In genomic region chr3:107806916-107807315, GRCm38 (mm10) we compare ENCODE assay signal across 17 mouse cellular contexts. TPM values are rescaled to one million over a fixed set of nuclear protein-coding genes. Genes with fewer than 3 reads are reported as not detected.
A peak's percentile ranks its signal among the peaks of the same experiment; 100 is the strongest.
DNase-seq lines count a peak whose midpoint lies in the region; ATAC-seq and TF ChIP-seq lines count a peak whose summit lies in the region.
"Had no signal": no experiment of that assay in that cellular context is flagged by ENCODE, and none has a peak within 500 bp of the region (broad histone marks: within the 10 kb centered on the region; RNA-seq: fewer than 3 reads in every experiment).

No protein-coding gene starts in this region.

- no peak overlapping the region for H3K4me3 ChIP-seq in left cerebral cortex, adult 2 months
- H3K4me3 ChIP-seq in lung, postnatal 0 days (ENCODE audit: low read depth, low read length): no peak overlapping the region
- no peak overlapping the region for H3K4me3 ChIP-seq in forebrain, postnatal 0 days (ENCODE audit: low read depth, low read length)
- no peak overlapping the region for H3K4me3 ChIP-seq in midbrain, embryonic 14.5 days (replicated peaks; ENCODE audit: low read depth, low read length)
- H3K4me3 ChIP-seq: embryonic facial prominence, embryonic 10.5 days; heart, adult 2 months; hindbrain, embryonic 15.5 days had no signal

- WGBS in lung, postnatal 0 days: 52% methylated on average over 1 of the region's 1 CpGs
- WGBS in forebrain, postnatal 0 days: 35% methylated on average over 1 of the region's 1 CpGs
- 98% methylated on average over 1 of the region's 1 CpGs for WGBS in midbrain, embryonic 14.5 days

- H3K27ac ChIP-seq in left cerebral cortex, adult 2 months: peak overlapping the region; percentile 51
- H3K27ac ChIP-seq in lung, postnatal 0 days (ENCODE audit: low read length): no peak overlapping the region
- peak overlapping the region; percentile 75; the same call in 1 of the 2 replicates for H3K27ac ChIP-seq in forebrain, postnatal 0 days (ENCODE audit: low read depth, low read length)
- H3K27ac ChIP-seq in midbrain, embryonic 14.5 days (replicated peaks; ENCODE audit: low read depth, low read length): no peak overlapping the region
- H3K27ac ChIP-seq: embryonic facial prominence, embryonic 10.5 days; hindbrain, embryonic 15.5 days had no signal

- no peaks in the 10 kb centered on the region for H3K27me3 ChIP-seq in lung, postnatal 0 days (replicated peaks; ENCODE audit: insufficient read depth, low read length)
- no peaks in the 10 kb centered on the region for H3K27me3 ChIP-seq in forebrain, postnatal 0 days (ENCODE audit: insufficient read depth, low read length)
- no peaks in the 10 kb centered on the region for H3K27me3 ChIP-seq in midbrain, embryonic 14.5 days (ENCODE audit: control insufficient read depth, insufficient read depth, low read length)
- H3K27me3 ChIP-seq: hindbrain, embryonic 15.5 days had no signal

- intact Hi-C loops in left cerebral cortex, adult 2 months (cut with DNase I): loop anchor here (5.0 kb wide), 1 partner anchor 50 kb away; no protein-coding TSS in a partner anchor

- TF ChIP-seq EP300 in lung, postnatal 0 days (IDR thresholded peaks at IDR 0.05): 0 out of 2 replicates have a peak, but pooled peaks have one; percentile 20

- ATAC-seq in frontal cortex, adult (ENCODE audit: low TSS enrichment): peak; percentile 34; the same call in 1 of the 2 replicates
- peak; percentile 17; the same call in 1 of the 2 replicates for ATAC-seq in lung, postnatal 0 days
- peak; percentile 32; the same call in 1 of the 2 replicates for ATAC-seq in forebrain, postnatal 0 days
- ATAC-seq in midbrain, embryonic 14.5 days (ENCODE audit: low FRiP score, low TSS enrichment): no peak

- no peak for DNase-seq in frontal cortex, postnatal 14 days (ENCODE audit: low spot score in 2 of 2)
- no peak for DNase-seq in left cerebral cortex, adult 2 months (ENCODE audit: extremely low spot score in 1 of 2, low spot score in 2 of 2)
- no peak for DNase-seq in left cerebral cortex, adult 11 months (ENCODE audit: low spot score)
- DNase-seq in lung, postnatal 0 days (ENCODE audit: low spot score): peak; percentile 60
- DNase-seq in lung, postnatal 25 days (ENCODE audit: low spot score): no peak
- no peak for DNase-seq in forebrain, postnatal 0 days
- no peak for DNase-seq in midbrain, embryonic 14.5 days
- DNase-seq: adrenal gland, adult 2 months; adrenal gland, postnatal 25 days; cerebellum, adult 2 months; cerebellum, postnatal 10 days; gastrocnemius, postnatal 14 days; heart, adult 2 months had no signal

- H3K9ac ChIP-seq in lung, postnatal 0 days (replicated peaks; ENCODE audit: low read depth): no peak overlapping the region
- no peak overlapping the region for H3K9ac ChIP-seq in forebrain, postnatal 0 days
- H3K9ac ChIP-seq in midbrain, embryonic 14.5 days (replicated peaks; ENCODE audit: low read length): no peak overlapping the region
- H3K9ac ChIP-seq: hindbrain, embryonic 15.5 days had no signal

- TF ChIP-seq CTCF in left cerebral cortex, adult 2 months (IDR thresholded peaks at IDR 0.05): no peak
- no peak for TF ChIP-seq CTCF in lung, postnatal 0 days (IDR thresholded peaks at IDR 0.05)
- no peak for TF ChIP-seq CTCF in forebrain, postnatal 0 days (IDR thresholded peaks at IDR 0.05; ENCODE audit: low read depth)

- H3K9me3 ChIP-seq in lung, postnatal 0 days (ENCODE audit: low read length): no peaks in the 10 kb centered on the region
- H3K9me3 ChIP-seq in forebrain, postnatal 0 days (ENCODE audit: low read length): no peaks in the 10 kb centered on the region
- H3K9me3 ChIP-seq in midbrain, embryonic 14.5 days (ENCODE audit: control insufficient read depth, low read length): no peaks in the 10 kb centered on the region
- H3K9me3 ChIP-seq: embryonic facial prominence, embryonic 10.5 days; hindbrain, embryonic 15.5 days had no signal

- peaks cover 6% of the 10 kb centered on the region; the same call in 1 of the 2 replicates for H3K4me1 ChIP-seq in lung, postnatal 0 days (ENCODE audit: insufficient read depth, low read depth, low read length)
- H3K4me1 ChIP-seq in forebrain, postnatal 0 days (ENCODE audit: insufficient read depth): peaks cover 15% of the 10 kb centered on the region; the same call in 1 of the 2 replicates
- peaks cover 9% of the 10 kb centered on the region for H3K4me1 ChIP-seq in midbrain, embryonic 14.5 days (ENCODE audit: control insufficient read depth, insufficient read depth, low read length)

- no peak overlapping the region for H3K4me2 ChIP-seq in lung, postnatal 0 days (replicated peaks; ENCODE audit: low read depth, low read length)
- H3K4me2 ChIP-seq in forebrain, postnatal 0 days (ENCODE audit: low read depth): no peak overlapping the region
- H3K4me2 ChIP-seq in midbrain, embryonic 14.5 days (ENCODE audit: low read length): no peak overlapping the region
- H3K4me2 ChIP-seq: heart, embryonic 11.5 days; hindbrain, embryonic 15.5 days had no signal

- no peaks in the 10 kb centered on the region for H3K36me3 ChIP-seq in lung, postnatal 0 days (ENCODE audit: insufficient read depth, low read length)
- H3K36me3 ChIP-seq in forebrain, postnatal 0 days (ENCODE audit: insufficient read depth): no peaks in the 10 kb centered on the region
- H3K36me3 ChIP-seq in midbrain, embryonic 14.5 days (ENCODE audit: control insufficient read depth, insufficient read depth, low read length): no peaks in the 10 kb centered on the region
- H3K36me3 ChIP-seq: embryonic facial prominence, embryonic 10.5 days; hindbrain, embryonic 15.5 days had no signal

RNA-seq across cellular contexts. Expression of gene Csf1, which starts 46.6 kb away (rescaled TPM):
- 10 to 100 TPM; 12.6 to 13.2 TPM for total RNA-seq in left cerebral cortex, adult 2 months (2021)
- 10.9 and 14.3 TPM in 2 replicates for polyA plus RNA-seq in lung, postnatal 0 days (2015; fragmentation: Nextera tagmentation; extraction: Ambion mirVana)
- 6.3 and 11.7 TPM in 2 replicates for total RNA-seq in forebrain, postnatal 0 days (2014; rRNA removed)
- 7.2 and 8.6 TPM in 2 replicates for polyA plus RNA-seq in forebrain, postnatal 0 days (2015; fragmentation: Nextera tagmentation; extraction: Ambion mirVana)
- polyA plus RNA-seq in midbrain, embryonic 14.5 days (2014; fragmentation: Nextera tagmentation; extraction: Ambion mirVana): 2.3 and 7.6 TPM in 2 replicates

Comparison
In these comparisons a context has a peak if more than half of its experiments do, and no peak if none do; other contexts are left out.
1. H3K27ac ChIP-seq: peak in left cerebral cortex, adult 2 months (single experiment) and forebrain, postnatal 0 days (single experiment); none in lung, postnatal 0 days (single experiment) and midbrain, embryonic 14.5 days (single experiment).